Mouse (Mus musculus) lung, postnatal 0 days (tissue): ENCODE measurements around the gene Card6. TPM values are rescaled to one million over a fixed set of nuclear protein-coding genes. Genes with fewer than 3 reads are reported as not detected.

Source experiments
- ATAC-seq: fragments of 200-750 bp; cut with Nextera tagmentation; 2 replicates; pipeline ENCODE4 v1.8.0; 2017; ENCODE audit warnings: moderate library complexity
- DNase-seq: peaks from one replicate; pipeline ENCODE4 v3.0.0-alpha.2; 2016; ENCODE audit warnings: low spot score
- H3K27ac ChIP-seq: fragments of 300-500 bp; sonication (generic); 2 replicates; pipeline ENCODE4 v1.5.1; 2014; ENCODE audit warnings: antibody characterized with exemption, mild to moderate bottlenecking, low read length, mixed read lengths
- H3K27me3 ChIP-seq: fragments of 300-500 bp; sonication (generic); replicated peaks from 2 replicates; pipeline ENCODE4 v1.6.1; 2014; ENCODE audit warnings: low read length, mixed read lengths; ENCODE audit not compliant: insufficient read depth
- H3K36me3 ChIP-seq: fragments of 300-500 bp; sonication (generic); 2 replicates; pipeline ENCODE4 v1.6.1; 2014; ENCODE audit warnings: low read length, mixed read lengths; ENCODE audit not compliant: insufficient read depth
- H3K4me1 ChIP-seq: fragments of 300-500 bp; sonication (generic); 2 replicates; pipeline ENCODE4 v1.6.1; 2014; ENCODE audit warnings: antibody characterized with exemption, low read depth, low read length, mixed read lengths; ENCODE audit not compliant: insufficient read depth
- H3K4me2 ChIP-seq: fragments of 300-500 bp; sonication (generic); replicated peaks from 2 replicates; pipeline ENCODE4 v1.6.1; 2014; ENCODE audit warnings: low read depth, mild to moderate bottlenecking, low read length, moderate library complexity, mixed read lengths
- H3K4me3 ChIP-seq: fragments of 300-500 bp; sonication (generic); 2 replicates; pipeline ENCODE4 v1.5.1; 2014; ENCODE audit warnings: low read depth, low read length
- H3K9ac ChIP-seq: fragments of 300-500 bp; sonication (generic); replicated peaks from 2 replicates; pipeline ENCODE4 v1.6.1; 2014; ENCODE audit warnings: low read depth, mild to moderate bottlenecking
- H3K9me3 ChIP-seq: fragments of 300-500 bp; sonication (generic); 2 replicates; pipeline ENCODE4 v1.6.1; 2016; ENCODE audit warnings: low read length, mixed read lengths
- CTCF ChIP-seq: IDR thresholded peaks from 2 replicates; pipeline ENCODE4 v1.5.1; 2016; ENCODE audit warnings: antibody characterized with exemption, mild to moderate bottlenecking
- EP300 ChIP-seq: IDR thresholded peaks from 2 replicates; pipeline ENCODE4 v1.6.1; 2016; ENCODE audit warnings: antibody characterized with exemption, mild to moderate bottlenecking, control low read depth
- WGBS: fragments of 180-500 bp; shearing (Covaris S2); extraction: QIAGEN DNeasy Blood & Tissue Kit; methylation state at CpG from one replicate; pipeline ENCODE4 v1.1.7; 2014; 5-methylcytosine and 5-hydroxymethylcytosine counted together
- polyA plus RNA-seq: library from polyadenylated mRNA; unstranded; fragments of >200 nt; fragmentation: Nextera tagmentation; extraction: Ambion mirVana; gene quantifications from 2 replicates; pipeline ENCODE4 v1.2.1, GENCODE M21; 2015

Card6 gene
- polyA plus RNA-seq, 1 experiment from 2014 or later, result 2.7 TPM

- TF ChIP-seq EP300 (no peak), CTCF (no peak)
- no peaks in the 10 kb centered on the region for H3K4me1 ChIP-seq
- no peaks in the 10 kb centered on the region for H3K27me3 ChIP-seq
- ATAC-seq, result no peak
- no peak overlapping the region for H3K27ac ChIP-seq
- no peak for DNase-seq
- no peak overlapping the region for H3K4me2 ChIP-seq
- H3K9ac ChIP-seq, result no peak overlapping the region
- 59% methylated on average over 1 of the region's 1 CpGs for WGBS
- no peak overlapping the region for H3K4me3 ChIP-seq
- H3K36me3 ChIP-seq, result no peaks in the 10 kb centered on the region
- no peaks in the 10 kb centered on the region; the same call in 1 of the 2 replicates for H3K9me3 ChIP-seq
Observed at GRCm38 (mm10) chr15:5081235-5081634, 27.1 kb downstream of the Card6 start.

- no peak for TF ChIP-seq EP300
- TF ChIP-seq CTCF, result peak; percentile 77
- H3K9me3 ChIP-seq, result no peaks in the 10 kb centered on the region
- ATAC-seq (0 out of 2 replicates have a peak, but pooled peaks have one; percentile 40), DNase-seq (peak; percentile 60)
- WGBS, result 42% methylated on average over 15 of the region's 15 CpGs
- no peak overlapping the region for H3K27ac ChIP-seq
- no peak overlapping the region for H3K4me3 ChIP-seq
- no peak overlapping the region for H3K9ac ChIP-seq
- H3K4me2 ChIP-seq, result no peak overlapping the region
- H3K27me3 ChIP-seq, result no peaks in the 10 kb centered on the region
- no peaks in the 10 kb centered on the region for H3K36me3 ChIP-seq
- H3K4me1 ChIP-seq, result no peaks in the 10 kb centered on the region
Observed at GRCm38 (mm10) chr15:5068801-5069518, 39.4 kb downstream of the Card6 start.

GRCm38 (mm10) chr15:5063635-5064034 is 44.7 kb downstream of the Card6 start, which contains the start of gene C7:
Gene C7, minus strand, starts transcription at chr15:5063740.
- Histone ChIP-seq H3K4me3 (no peak within 1 kb of the TSS), H3K36me3 (no peaks in the 10 kb centered on the region), H3K9me3 (no peaks in the 10 kb centered on the region), H3K4me2 (0 out of 2 replicates have a peak within 1 kb of the TSS, but pooled peaks have one; percentile 15), H3K9ac (no peak within 1 kb of the TSS), H3K4me1 (no peaks in the 10 kb centered on the region), H3K27ac (no peak within 1 kb of the TSS), H3K27me3 (no peaks in the 10 kb centered on the region)
- TF ChIP-seq CTCF, result no peak
- TF ChIP-seq EP300, result peak; percentile 83
- DNase-seq (peak; percentile 75), ATAC-seq (peak; percentile 86)

Other genes starting within 250 kb of the Card6 start
- gene Mroh2b, start 209.8 kb downstream of the Card6 start, polyA plus RNA-seq, result not detected in 2 replicates
- 2.3 and 4.5 TPM in 2 replicates for gene C7, start 44.8 kb downstream of the Card6 start, polyA plus RNA-seq
- gene Rpl37, start 8.1 kb upstream of the Card6 start, polyA plus RNA-seq, result 559 and 573 TPM in 2 replicates
- gene Prkaa1, start 35.3 kb upstream of the Card6 start, polyA plus RNA-seq, result 13.3 and 14.1 TPM in 2 replicates
- gene Ttc33, start 77.0 kb upstream of the Card6 start, polyA plus RNA-seq, result 35.4 and 35.9 TPM in 2 replicates
- gene Ptger4, start 135.6 kb upstream of the Card6 start, polyA plus RNA-seq, result 4.2 and 4.5 TPM in 2 replicates